Mouse (Mus musculus): ENCODE measurements around the gene Tspan4.
A peak's percentile ranks its signal among the peaks of the same experiment; 100 is the strongest.
"Not testable (repeated sequence)": the region's sequence is repeated elsewhere in the genome, so short reads cannot be mapped to it uniquely, and the experiment has no call there.

The Tspan4 gene

DNA sequence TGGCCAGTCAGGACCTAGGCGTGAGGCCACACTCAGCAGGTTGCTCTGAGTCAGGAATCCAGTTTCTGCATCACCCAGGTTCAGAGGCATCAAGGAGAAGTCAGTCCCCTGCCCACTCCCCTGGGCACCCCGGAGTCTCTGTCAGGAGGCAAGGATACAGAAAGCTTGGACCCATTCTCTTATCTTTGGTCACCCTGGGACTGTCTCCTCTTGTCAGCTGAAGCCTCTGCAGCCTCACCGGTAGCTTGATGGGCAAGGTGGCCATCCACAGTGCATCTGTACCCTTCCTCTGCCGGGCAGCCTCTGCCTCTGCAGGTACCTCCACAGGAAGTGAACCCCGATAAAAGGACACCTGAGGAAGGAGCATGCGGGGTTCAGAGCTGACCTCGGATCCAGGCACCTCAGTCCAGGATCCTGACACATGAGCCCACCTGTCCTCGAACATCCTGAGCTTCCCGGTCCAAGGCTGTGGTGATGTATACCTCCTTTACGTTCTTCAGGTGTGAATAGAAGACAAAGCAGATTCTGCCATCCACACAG lies 35.8 kb upstream of the Tspan4 start:
- no peak for DNase-seq (ENCODE audit: low spot score in 2 of 2)

DNA sequence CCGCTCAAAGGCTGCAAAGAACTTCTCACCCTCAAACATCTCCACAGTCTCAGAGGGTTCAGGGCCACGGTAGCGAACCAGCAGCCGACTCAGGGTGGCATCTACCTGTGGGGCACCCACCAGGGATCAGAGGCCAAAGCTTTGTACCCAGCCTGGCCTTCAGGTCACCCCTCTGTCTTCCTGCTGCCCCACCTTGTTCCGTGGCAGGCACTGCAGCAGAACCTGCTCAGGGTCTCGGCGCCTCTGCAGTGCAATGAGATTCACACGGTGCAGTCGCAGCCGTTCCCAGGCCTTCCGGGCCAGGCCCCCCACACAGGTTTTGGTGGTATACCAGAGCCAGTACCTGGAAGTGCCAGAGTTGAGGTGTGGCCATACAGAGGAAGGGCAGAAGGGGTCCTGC lies 35.2 kb upstream of the Tspan4 start:
- no peak for DNase-seq (ENCODE audit: low spot score in 2 of 2)

DNA sequence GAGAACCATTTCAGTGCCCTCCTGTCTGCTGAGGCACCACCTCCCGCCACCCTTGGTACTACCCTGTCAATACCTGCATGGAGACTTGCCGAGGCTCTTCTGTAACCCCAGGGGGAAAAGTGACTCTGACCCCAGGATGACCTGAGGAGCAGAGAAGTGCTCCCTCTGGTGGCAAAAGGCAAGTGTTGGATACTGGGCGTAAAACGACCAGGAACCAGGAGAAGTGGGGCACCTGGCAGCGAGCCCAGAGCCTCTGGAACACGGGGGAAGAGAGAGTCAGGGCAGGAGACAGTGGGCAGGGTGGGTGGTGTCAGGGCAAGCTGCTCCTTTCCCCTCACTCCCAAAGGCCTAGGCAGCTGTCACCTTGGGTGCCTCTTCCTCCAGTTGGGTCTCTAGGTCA lies 34.4 kb upstream of the Tspan4 start:
- no peak for DNase-seq (ENCODE audit: low spot score in 2 of 2)

DNA sequence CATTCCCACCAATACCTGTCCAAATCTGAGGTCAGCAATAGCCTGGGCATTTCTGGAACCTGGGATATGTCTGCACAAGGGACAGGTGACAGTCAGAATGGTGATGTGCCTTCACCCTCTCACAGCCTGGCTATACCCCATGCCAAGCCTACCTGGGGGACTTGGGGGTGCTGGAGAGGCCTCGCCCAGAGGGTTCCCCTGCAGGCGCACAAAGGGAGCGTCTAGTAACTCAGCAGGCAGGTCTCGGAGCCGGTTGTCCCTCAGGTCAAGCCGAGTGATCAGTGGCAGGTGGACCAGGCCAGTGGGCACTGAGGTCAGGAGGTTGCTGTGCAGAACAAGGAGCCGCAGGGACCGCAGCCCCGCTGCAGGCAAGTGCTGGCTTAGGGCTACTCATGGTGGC lies 33.6 kb upstream of the Tspan4 start:
- no peak for DNase-seq (ENCODE audit: low spot score in 2 of 2)

DNA sequence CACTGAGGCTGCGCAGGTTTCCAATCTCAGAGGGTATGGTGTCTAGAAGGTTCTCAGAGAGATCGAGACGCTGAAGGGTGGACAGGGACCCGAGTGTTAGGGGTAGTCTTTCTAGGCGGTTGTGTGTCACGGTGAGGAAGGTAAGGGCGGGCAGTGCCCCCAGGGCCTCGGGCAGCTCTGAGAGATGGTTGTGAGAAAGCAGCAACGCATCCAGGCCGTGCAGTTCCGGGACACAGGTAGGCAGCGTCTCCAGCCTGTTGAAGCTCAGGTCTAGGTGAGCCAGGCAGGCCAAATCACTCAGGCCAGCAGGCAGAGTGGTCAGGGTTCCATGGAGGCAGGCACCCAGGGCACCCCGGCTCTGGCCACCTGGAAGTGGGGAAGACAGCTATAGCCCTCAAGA lies 32.8 kb upstream of the Tspan4 start:
- no peak for DNase-seq (ENCODE audit: low spot score in 2 of 2)

DNA sequence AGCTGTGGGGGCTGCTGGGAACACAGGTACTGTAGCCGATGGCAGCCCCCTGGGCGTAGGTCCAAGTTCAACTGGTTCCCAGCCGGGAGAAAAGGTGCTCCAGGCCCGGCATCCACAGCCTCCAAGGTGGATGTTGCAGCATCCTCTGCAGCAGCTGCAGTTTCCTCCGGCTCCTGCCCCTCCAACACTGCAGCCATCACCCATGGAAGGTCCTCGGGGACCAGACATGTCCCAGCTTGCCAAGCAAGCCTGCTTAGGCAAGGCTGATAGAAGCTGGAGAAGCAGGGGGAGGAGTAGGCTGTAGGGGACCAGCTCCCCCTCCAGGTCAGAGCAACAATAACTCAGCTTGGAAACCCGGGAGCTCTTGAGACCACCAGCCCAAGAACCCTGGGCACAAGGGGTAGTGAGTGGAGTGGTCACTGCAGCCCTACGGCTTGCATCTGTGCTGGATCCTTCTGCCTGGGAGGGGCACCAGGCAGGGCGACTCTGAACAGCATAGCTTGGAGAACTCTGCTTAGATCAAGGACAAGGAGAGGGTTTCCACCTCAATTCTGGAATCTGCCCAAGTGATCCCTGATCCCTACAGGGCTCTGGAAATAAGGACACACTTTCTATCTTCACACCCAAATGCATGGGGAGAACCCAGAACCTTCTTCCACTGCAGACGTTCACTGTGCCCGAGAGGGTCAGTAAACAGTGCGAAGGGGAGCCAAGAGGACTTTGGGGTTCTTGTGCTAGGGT lies 31.8 kb upstream of the Tspan4 start:
- DNase-seq (ENCODE audit: low spot score in 2 of 2), result peak in 1 of 2 experiments; percentile 52

DNA sequence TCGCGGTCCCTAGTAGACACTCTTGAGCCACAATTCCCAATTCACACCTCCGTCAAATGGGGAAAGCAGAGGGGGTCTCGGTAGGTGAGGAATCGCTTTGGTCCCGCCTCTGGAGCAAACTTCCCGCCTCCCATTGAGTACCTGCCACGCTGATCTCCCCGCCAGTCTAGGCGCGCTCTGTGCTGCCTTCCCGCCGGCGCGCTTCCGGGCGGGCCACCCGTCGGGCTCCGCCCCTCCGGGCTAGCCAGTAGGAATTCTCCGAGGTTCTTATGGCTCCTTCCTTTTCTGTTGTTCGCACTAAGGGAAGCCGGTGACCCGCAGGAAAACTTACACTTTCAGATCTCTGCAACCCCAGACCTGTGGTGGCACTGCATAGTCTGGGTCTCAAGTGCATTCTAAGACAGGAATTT lies 31.2 kb upstream of the Tspan4 start, which contains the start of gene Pidd1:
Gene Pidd1 (minus strand): TSS at position 198 of the 410 bp plus-strand sequence.
- DNase-seq (ENCODE audit: low spot score in 2 of 2), result peak in 1 of 2 experiments; percentile 67

DNA sequence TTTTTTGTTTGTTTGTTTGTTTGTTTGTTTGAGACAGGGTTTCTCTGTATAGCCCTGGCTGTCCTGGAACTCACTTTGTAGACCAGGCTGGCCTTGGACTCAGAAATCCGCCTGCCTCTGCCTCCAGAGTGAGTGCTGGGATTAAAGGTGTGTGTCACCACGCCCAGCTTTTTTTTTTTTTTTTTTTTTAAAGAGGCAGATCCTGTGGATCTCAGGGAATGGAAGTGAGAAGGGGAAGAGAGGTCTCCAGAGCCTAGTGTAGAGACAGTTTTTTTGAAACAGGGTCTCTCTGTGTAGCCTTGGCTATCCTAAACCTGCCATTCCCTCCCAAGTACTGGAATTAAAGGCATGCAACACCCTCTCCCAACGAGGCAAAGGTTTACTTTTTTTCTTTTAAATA lies 28.7 kb upstream of the Tspan4 start:
- DNase-seq (ENCODE audit: low spot score in 2 of 2), result not testable (repeated sequence)

DNA sequence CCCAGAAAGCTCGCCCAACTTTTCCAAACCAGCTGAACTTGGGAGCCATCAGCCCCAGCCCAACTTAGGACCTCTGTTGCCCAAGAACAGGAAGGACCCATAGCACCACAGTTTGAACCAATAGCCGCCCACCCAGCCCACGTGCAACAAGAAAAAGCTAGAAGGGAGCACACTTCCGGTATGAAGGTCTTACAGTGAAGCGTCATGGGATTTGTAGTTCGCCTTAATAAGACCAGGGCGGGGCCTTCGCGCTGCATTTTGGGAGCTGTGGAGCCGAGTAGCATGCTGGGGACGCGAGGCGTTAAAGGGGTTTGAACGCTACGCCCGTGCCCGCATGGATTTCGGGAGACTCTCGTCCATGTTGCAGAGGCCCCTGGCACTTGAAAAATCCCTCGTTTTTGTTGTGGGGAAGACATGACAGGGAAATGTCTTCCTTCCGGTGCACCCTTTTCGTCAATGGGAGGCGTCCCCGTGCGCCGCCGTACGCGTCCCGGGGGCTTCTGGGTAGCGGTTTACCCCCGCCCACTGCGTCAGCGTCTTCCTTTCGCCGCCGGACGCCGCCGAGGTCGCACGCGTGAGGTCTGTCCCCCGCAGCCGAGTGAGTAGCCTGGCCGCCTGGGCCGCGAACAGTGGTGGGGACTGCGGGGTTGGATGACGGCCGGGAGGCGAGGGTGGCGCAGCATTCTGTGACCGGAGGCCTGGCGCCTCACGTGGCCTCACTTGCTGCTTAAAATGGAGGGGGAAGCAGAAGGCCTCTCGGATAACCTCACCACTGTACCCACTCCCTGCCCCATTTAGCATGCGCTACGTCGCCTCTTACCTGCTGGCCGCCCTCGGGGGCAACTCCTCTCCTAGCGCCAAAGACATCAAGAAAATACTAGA lies 27.7 kb upstream of the Tspan4 start, which contains the start of gene Rplp2:
Gene Rplp2 (plus strand): TSS at position 261 of the 882 bp plus-strand sequence.
- peak; percentile 91 to 92 for DNase-seq (ENCODE audit: low spot score in 2 of 2)

DNA sequence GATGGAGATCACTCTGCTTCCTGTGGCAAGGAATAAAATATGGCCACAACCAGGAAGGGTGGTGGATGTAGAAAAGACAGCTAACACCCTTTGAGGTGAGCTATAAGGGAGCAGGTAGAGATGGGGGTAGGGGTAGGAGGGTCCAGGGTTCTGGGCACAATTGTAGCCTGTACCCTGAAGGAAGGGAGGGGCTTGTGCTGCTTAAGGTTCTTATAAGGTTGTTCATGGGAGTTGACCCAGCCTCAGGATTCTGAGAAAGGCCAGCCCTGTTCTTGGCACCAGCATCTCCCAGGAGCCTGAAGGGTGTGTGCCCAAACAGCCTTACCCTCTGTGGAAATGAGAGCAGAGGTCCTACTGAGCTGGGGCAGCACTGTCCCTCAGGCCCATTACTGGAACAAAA lies 23.1 kb upstream of the Tspan4 start:
- no peak for DNase-seq (ENCODE audit: low spot score in 2 of 2)

DNA sequence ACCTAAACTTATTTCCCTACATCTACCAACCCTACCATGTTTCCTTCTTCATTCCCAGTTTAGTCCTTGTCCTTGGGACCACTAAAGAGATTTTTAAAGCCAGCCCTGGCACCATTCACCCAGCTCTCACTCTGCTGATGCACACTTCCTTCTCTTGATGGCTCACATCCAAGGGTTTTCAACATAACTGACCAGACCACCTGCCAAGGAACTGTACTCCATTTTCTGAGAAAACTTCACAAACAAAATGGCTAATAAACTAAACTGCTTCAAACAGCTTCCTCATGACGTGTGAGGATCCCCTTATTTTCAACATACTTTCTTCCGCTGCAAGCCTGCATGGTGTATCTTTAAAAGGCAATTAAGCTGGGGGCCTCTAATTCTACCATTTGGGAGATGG lies 21.4 kb upstream of the Tspan4 start:
- no peak for DNase-seq (ENCODE audit: low spot score in 2 of 2)

DNA sequence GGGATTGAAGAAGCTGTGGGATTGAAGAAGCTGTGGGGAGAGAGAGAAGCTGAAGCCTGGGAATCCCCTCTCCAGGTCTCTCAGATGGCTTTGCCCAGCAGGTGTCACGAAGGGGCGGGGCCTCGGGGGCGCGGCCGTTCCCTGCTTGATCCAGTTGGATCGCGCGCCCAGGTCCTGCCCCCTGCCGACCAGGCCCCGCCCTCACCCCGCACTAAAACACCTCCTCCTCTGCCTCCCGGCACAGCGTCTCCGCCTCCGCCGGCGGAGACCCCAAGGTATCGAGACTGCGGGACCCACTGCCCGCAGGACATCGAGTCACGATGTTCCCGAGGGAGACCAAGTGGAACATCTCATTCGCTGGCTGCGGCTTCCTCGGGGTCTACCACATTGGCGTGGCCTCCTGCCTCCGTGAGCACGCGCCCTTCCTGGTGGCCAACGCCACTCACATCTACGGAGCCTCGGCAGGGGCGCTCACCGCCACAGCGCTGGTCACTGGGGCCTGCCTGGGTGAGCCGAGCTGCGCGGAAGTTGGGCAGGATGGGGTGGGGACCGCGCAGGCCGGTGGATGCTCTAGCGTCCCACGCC lies 20.0 kb upstream of the Tspan4 start, which contains the start of gene Pnpla2:
Gene Pnpla2 (plus strand): TSS at position 232 of the 585 bp plus-strand sequence.
- peak; percentile 91 to 96 for DNase-seq (ENCODE audit: low spot score in 2 of 2)

DNA sequence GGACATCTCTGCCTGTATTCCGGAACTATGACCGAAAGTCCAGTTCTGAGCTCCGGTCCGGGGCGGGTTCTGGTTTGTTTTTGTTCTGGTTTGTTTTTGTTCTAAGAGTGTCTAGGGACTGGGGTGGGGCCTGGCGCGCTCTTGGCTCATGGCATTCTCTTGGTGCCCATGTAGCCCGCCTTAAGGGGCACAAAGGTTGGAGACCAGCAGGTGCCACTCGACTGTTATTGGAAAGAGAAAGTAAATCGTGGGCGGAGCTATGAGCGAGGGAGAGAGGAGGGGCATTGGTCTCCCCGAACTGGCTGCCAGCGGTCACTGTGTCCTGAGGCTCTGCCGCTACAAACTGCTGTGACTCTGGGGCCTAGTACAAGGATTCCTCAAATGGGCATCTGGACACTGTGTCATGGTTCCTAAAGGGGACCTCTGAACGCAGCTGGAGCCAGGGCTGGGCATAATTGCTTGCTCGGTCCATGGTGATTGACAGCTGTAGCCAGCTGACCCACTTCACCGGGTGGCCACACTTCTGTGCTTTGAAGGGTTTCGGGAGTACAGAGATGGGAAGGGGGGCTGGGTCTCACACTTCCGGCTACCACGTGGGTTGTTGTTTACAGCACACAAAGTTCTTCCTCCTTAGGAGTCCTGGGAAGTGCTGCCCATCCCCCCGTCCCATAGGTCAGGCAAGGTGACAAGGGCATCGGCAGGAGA lies 19.3 kb upstream of the Tspan4 start:
- peak in 1 of 2 experiments; percentile 56 for DNase-seq (ENCODE audit: low spot score in 2 of 2)

DNA sequence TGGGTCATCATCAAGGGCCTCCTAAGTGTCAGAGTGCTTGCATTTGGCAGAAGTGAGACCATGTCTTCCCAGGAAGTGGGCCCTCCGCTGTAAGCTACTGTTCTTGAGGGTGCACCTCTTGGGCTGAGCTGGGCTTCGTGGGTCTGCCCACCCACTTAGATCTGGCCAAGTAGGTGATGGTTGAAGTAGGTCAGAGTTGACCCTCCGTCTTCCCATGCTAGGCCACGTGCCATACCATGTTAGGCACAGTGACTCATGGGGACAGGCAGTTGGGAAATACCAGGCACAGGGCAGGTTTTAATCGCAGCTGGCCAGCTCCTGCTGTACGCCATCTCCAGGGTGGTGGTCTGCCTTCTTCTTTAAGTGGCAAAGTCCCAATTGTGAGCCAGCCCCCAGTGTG lies 18.3 kb upstream of the Tspan4 start:
- DNase-seq (ENCODE audit: low spot score in 2 of 2), result no peak

DNA sequence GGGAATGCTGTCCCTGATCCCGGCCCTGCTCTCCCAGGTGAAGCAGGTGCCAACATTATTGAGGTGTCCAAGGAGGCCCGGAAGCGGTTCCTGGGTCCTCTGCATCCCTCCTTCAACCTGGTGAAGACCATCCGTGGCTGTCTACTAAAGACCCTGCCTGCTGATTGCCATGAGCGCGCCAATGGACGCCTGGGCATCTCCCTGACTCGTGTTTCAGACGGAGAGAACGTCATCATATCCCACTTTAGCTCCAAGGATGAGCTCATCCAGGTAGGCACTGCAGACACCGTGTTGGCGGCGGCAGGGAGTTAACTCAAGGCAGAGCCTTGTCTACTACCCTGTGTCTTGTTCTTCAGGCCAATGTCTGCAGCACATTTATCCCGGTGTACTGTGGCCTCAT lies 17.8 kb upstream of the Tspan4 start:
- no peak for DNase-seq (ENCODE audit: low spot score in 2 of 2)

DNA sequence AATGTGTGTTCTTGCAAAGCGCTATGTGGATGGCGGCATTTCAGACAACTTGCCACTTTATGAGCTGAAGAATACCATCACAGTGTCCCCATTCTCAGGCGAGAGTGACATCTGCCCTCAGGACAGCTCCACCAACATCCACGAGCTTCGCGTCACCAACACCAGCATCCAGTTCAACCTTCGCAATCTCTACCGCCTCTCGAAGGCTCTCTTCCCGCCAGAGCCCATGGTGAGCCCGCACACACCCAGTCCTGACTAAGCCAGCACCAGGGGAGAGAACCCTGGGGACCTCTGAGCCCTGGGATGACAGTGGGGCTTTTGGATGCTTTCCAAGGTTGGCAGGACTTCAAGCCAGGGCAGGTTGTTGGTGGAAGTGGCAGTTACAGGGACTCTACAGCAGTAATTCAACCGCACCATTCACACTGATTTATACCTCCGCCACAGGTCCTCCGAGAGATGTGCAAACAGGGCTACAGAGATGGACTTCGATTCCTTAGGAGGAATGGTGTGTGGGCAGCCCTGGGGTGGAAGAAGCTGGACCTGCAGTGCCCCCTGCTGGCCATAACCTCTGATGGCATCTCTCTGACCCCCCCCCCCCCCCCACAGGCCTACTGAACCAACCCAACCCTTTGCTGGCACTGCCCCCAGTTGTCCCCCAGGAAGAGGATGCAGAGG lies 16.9 kb upstream of the Tspan4 start:
- DNase-seq (ENCODE audit: low spot score in 2 of 2), result no peak

DNA sequence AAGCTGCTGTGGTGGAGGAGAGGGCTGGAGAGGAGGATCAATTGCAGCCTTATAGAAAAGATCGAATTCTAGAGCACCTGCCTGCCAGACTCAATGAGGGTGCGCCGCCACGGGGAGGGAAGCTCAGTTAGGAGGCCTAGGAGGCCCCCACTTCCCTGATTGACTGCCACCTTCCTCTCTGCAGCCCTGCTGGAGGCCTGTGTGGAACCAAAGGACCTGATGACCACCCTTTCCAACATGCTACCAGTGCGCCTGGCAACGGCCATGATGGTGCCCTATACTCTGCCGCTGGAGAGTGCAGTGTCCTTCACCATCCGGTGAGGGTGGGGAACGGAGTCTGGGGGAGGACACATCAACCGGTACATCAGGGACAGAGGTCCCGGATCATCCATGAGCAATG lies 16.4 kb upstream of the Tspan4 start:
- no peak for DNase-seq (ENCODE audit: low spot score in 2 of 2)

DNA sequence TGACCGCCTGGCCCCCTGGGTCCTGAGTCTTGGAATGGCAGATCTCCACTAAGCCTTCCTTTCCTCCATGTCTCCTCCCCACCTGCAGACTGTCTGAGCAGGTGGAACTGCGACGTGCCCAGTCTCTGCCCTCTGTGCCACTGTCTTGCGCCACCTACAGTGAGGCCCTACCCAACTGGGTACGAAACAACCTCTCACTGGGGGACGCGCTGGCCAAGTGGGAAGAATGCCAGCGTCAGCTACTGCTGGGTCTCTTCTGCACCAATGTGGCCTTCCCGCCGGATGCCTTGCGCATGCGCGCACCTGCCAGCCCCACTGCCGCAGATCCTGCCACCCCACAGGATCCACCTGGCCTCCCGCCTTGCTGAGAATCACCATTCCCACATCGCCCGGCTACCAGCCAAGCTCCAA lies 15.7 kb upstream of the Tspan4 start:
- DNase-seq (ENCODE audit: low spot score in 2 of 2), result no peak

DNA sequence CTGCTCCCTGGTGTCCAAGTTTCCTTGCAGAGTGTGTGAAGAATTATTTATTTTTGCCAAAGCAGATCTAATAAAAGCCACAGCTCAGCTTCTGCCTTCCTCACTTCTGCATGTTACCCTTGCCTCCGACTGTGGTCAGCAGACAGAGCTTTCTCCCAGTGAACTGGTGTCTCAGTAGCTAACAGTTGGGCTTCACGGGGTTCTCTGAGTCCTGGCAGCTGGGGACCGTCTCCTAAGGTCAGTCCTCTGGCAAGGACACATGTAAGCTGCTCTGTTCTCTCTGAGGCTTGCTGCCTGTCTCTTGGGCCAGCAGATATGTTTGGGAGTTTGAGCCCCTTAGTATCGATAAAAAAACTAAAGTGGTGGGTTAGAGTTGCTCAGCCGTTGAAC lies 15.0 kb upstream of the Tspan4 start:
- DNase-seq (ENCODE audit: low spot score in 2 of 2), result no peak

DNA sequence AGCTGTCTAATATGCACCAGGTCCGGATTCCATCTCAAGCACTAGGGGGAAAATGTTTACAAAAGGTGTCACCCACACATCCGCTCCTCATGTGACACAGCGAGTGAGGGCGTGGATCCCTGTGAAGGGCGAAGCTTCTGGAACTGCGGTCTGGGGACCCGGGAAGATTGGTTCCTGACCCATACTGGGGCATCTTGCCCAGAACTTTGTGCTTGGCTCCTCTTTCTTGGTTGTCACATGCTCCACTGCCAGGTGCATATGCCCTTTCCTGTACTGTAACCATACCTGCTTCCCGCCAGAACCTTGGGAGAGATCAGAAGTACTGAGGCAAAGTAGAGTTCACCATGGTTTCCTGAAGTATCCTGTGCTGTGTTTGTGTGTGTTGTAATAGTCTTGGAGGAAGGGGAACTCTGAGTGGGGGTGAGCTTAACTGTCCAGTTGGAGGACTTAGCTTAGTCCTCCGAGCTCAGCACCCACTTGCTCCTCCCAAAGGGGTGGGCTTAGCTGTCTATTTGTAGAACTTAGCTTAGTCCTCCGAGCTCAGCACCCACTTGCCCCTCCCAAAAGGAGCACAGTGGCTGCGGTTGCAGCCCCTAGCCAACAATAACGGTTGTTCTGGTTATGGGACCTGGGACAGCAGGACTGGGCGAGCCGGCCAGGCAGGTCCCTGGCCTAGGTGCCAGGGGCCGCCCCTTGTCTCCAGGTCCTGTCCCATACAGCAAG lies 14.5 kb upstream of the Tspan4 start, which contains the start of gene Cracr2b:
Gene Cracr2b (plus strand): TSS at position 704 of the 723 bp plus-strand sequence.
- peak in 1 of 2 experiments; percentile 20 for DNase-seq (ENCODE audit: low spot score in 2 of 2)
